Mouse (Mus musculus): ENCODE data around the gene Tagap.

GRCm38 (mm10) chr17:7892676-7893075 lies 33.1 kb upstream of the Tagap start:
- TF ChIP-seq POLR2A (IDR thresholded peaks at IDR 0.05; ENCODE audit: low read depth, low read length) = no peak
- no peak for TF ChIP-seq CTCF (IDR thresholded peaks at IDR 0.05; ENCODE audit: extremely low read depth, insufficient read depth, insufficient read length, insufficient replicate concordance)
